Mouse (Mus musculus) CH12.LX (cell line): ENCODE data around the gene Sae1. TPM values are rescaled to one million over a fixed set of nuclear protein-coding genes. Genes with fewer than 3 reads are reported as not detected.

Experiments used
- DNase-seq: peaks from one replicate; pipeline ENCODE4 v3.0.0-alpha.2; 2013; ENCODE audit errors: extremely low read depth
- H3K27ac ChIP-seq: 2 replicates; pipeline ENCODE4 v1.5.1; 2012; ENCODE audit warnings: low read depth, mild to moderate bottlenecking, control low read depth, moderate library complexity; ENCODE audit not compliant: insufficient read depth
- H3K27me3 ChIP-seq: replicated peaks from 2 replicates; pipeline ENCODE3; 2012; ENCODE audit warnings: inconsistent platforms
- H3K36me3 ChIP-seq, 2 experiments: replicated peaks in 1 of 2; 2 replicates each; pipeline versions ENCODE3 to v1.6.1; 2012; ENCODE audit warnings: inconsistent platforms in 1 of 2, low read length in 1 of 2, mild to moderate bottlenecking in 1 of 2, mixed read lengths in 1 of 2, moderate library complexity in 1 of 2; ENCODE audit not compliant: control insufficient read depth in 1 of 2, insufficient read depth in 1 of 2
- H3K4me1 ChIP-seq, 2 experiments: 2 replicates each; pipeline ENCODE4 v1.6.1; 2012; ENCODE audit warnings: inconsistent platforms in 1 of 2, moderate library complexity in 1 of 2; ENCODE audit not compliant: insufficient read depth in 2 of 2, control insufficient read depth in 1 of 2
- H3K4me2 ChIP-seq: 2 replicates; pipeline ENCODE4 v1.6.1; 2012; ENCODE audit warnings: low read depth, mild to moderate bottlenecking, control low read depth; ENCODE audit not compliant: poor library complexity, insufficient read depth, severe bottlenecking
- H3K4me3 ChIP-seq, 3 experiments: fragments of 150-350 bp in 1 of 3; sonication (generic) in 1 of 3; replicated peaks in 1 of 3; 2 replicates each; pipeline versions ENCODE3 to v1.5.1; 2011 to 2012; ENCODE audit warnings: low read depth in 2 of 3, low read length in 2 of 3, mild to moderate bottlenecking in 2 of 3, moderate library complexity in 2 of 3, control low read depth in 1 of 3, improper control_type of control experiment in 1 of 3, inconsistent platforms in 1 of 3, mixed read lengths in 1 of 3; ENCODE audit not compliant: poor library complexity in 1 of 3
- H3K79me2 ChIP-seq: replicated peaks from 2 replicates; pipeline ENCODE4 v1.6.1; 2012; ENCODE audit warnings: mild to moderate bottlenecking, moderate library complexity; ENCODE audit not compliant: control insufficient read depth, poor library complexity, insufficient read depth, severe bottlenecking; ENCODE audit errors: extremely low read depth
- H3K9ac ChIP-seq: 2 replicates; pipeline ENCODE4 v1.6.1; 2012; ENCODE audit warnings: low read depth, mild to moderate bottlenecking, control low read depth, moderate library complexity; ENCODE audit not compliant: insufficient read depth
- H3K9me3 ChIP-seq: replicated peaks from 2 replicates; pipeline ENCODE3; 2012; ENCODE audit warnings: low read length, inconsistent platforms, mixed read lengths
- BHLHE40 ChIP-seq: IDR thresholded peaks from 2 replicates; pipeline ENCODE4 v1.6.1; 2011; ENCODE audit warnings: mild to moderate bottlenecking, low read depth, low read length, improper control_type of control experiment
- CHD1 ChIP-seq: IDR thresholded peaks from 2 replicates; pipeline ENCODE4 v1.6.1; 2012; ENCODE audit warnings: low read depth, low read length, improper control_type of control experiment, inconsistent platforms
- CHD2 ChIP-seq: IDR thresholded peaks from 2 replicates; pipeline ENCODE4 v1.6.1; 2011; ENCODE audit warnings: low read length, improper control_type of control experiment
- ELF1 ChIP-seq: IDR thresholded peaks from 2 replicates; pipeline ENCODE4 v1.6.1; 2014; ENCODE audit warnings: low read depth, mild to moderate bottlenecking, inconsistent platforms, low read length, improper control_type of control experiment
- EP300 ChIP-seq: IDR thresholded peaks from 2 replicates; pipeline ENCODE4 v1.6.1; 2011; ENCODE audit warnings: low read length, improper control_type of control experiment
- ETS1 ChIP-seq: conservative IDR thresholded peaks from 2 replicates; pipeline ENCODE4 v1.6.1; 2012; ENCODE audit warnings: low read depth, mild to moderate bottlenecking, inconsistent platforms, low read length, improper control_type of control experiment, moderate library complexity
- GABPA ChIP-seq: IDR thresholded peaks from 2 replicates; pipeline ENCODE4 v1.6.1; 2012; ENCODE audit warnings: low read depth, low read length, improper control_type of control experiment, inconsistent platforms; ENCODE audit not compliant: insufficient replicate concordance
- HCFC1 ChIP-seq: IDR thresholded peaks from 2 replicates; pipeline ENCODE4 v1.6.1; 2012; ENCODE audit warnings: low read depth, mild to moderate bottlenecking, inconsistent platforms, low read length, improper control_type of control experiment
- IRF4 ChIP-seq: IDR thresholded peaks from 2 replicates; pipeline ENCODE4 v1.6.1; 2014; ENCODE audit warnings: low read depth, mild to moderate bottlenecking, inconsistent platforms, low read length, improper control_type of control experiment
- JUN ChIP-seq: IDR thresholded peaks from 2 replicates; pipeline ENCODE4 v1.6.1; 2011; ENCODE audit warnings: low read depth, mild to moderate bottlenecking, low read length, improper control_type of control experiment, moderate library complexity; ENCODE audit not compliant: insufficient read depth
- JUND ChIP-seq: conservative IDR thresholded peaks from 2 replicates; pipeline ENCODE4 v1.6.1; 2011; ENCODE audit warnings: low read depth, low read length, improper control_type of control experiment
- KAT2A ChIP-seq: IDR thresholded peaks from 2 replicates; pipeline ENCODE4 v1.6.1; 2012; ENCODE audit warnings: low read length, improper control_type of control experiment, inconsistent platforms; ENCODE audit not compliant: insufficient replicate concordance
- MAFK ChIP-seq: IDR thresholded peaks from 2 replicates; pipeline ENCODE4 v1.6.1; 2011; ENCODE audit warnings: low read length, improper control_type of control experiment; ENCODE audit not compliant: insufficient replicate concordance
- MAZ ChIP-seq: IDR thresholded peaks from 2 replicates; pipeline ENCODE4 v1.6.1; 2012; ENCODE audit warnings: low read depth, mild to moderate bottlenecking, inconsistent platforms, low read length, improper control_type of control experiment, moderate library complexity
- MEF2A ChIP-seq: IDR thresholded peaks from 2 replicates; pipeline ENCODE4 v1.6.1; 2014; ENCODE audit warnings: low read depth, mild to moderate bottlenecking, inconsistent platforms, low read length, improper control_type of control experiment, borderline replicate concordance
- NELFE ChIP-seq: IDR thresholded peaks from 2 replicates; pipeline ENCODE4 v1.6.1; 2011; ENCODE audit warnings: low read depth, low read length, improper control_type of control experiment
- NRF1 ChIP-seq: IDR thresholded peaks from 2 replicates; pipeline ENCODE4 v1.6.1; 2014; ENCODE audit warnings: low read depth, mild to moderate bottlenecking, inconsistent platforms, low read length, improper control_type of control experiment, moderate library complexity
- PAX5 ChIP-seq: IDR thresholded peaks from 2 replicates; pipeline ENCODE4 v1.6.1; 2012; ENCODE audit warnings: low read length, inconsistent platforms, mixed read lengths
- POLR2A ChIP-seq: IDR thresholded peaks from 2 replicates; pipeline ENCODE4 v1.6.1; 2011; ENCODE audit warnings: low read depth, mild to moderate bottlenecking, improper control_type of control experiment, low read length
- POLR2AphosphoS2 ChIP-seq: IDR thresholded peaks from 2 replicates; pipeline ENCODE4 v1.6.1; 2011; ENCODE audit warnings: low read depth, low read length, improper control_type of control experiment
- RAD21 ChIP-seq: IDR thresholded peaks from 2 replicates; pipeline ENCODE4 v1.6.1; 2011; ENCODE audit warnings: low read depth, mild to moderate bottlenecking, low read length, improper control_type of control experiment, moderate library complexity
- RCOR1 ChIP-seq: conservative IDR thresholded peaks from 2 replicates; pipeline ENCODE4 v1.6.1; 2012; ENCODE audit warnings: low read depth, mild to moderate bottlenecking, inconsistent platforms, low read length, improper control_type of control experiment
- SIN3A ChIP-seq: IDR thresholded peaks from 2 replicates; pipeline ENCODE4 v1.6.1; 2012; ENCODE audit warnings: low read length, improper control_type of control experiment, inconsistent platforms
- SMC3 ChIP-seq: IDR thresholded peaks from 2 replicates; pipeline ENCODE4 v1.6.1; 2011; ENCODE audit warnings: low read depth, low read length, improper control_type of control experiment
- TCF12 ChIP-seq: IDR thresholded peaks from 2 replicates; pipeline ENCODE4 v1.6.1; 2014; ENCODE audit warnings: low read depth, mild to moderate bottlenecking, inconsistent platforms, low read length, improper control_type of control experiment
- USF2 ChIP-seq: conservative IDR thresholded peaks from 2 replicates; pipeline ENCODE4 v1.6.1; 2011; ENCODE audit warnings: low read depth, low read length, improper control_type of control experiment
- ZC3H11A ChIP-seq: IDR thresholded peaks from 2 replicates; pipeline ENCODE4 v1.6.1; 2012; ENCODE audit warnings: low read depth, mild to moderate bottlenecking, inconsistent platforms, low read length, improper control_type of control experiment
- ZMIZ1 ChIP-seq: IDR thresholded peaks from 2 replicates; pipeline ENCODE4 v1.6.1; 2012; ENCODE audit warnings: low read depth, mild to moderate bottlenecking, inconsistent platforms, low read length, improper control_type of control experiment
- ZNF384 ChIP-seq: IDR thresholded peaks from 2 replicates; pipeline ENCODE4 v1.6.1; 2012; ENCODE audit warnings: low read depth, low read length, improper control_type of control experiment, inconsistent platforms
- dilution Hi-C: fragments of 300-500 bp; cut with MboI; formaldehyde crosslinking; loops from 2 replicates; pipeline ENCODE4 v1.14.3; 2020; ENCODE audit warnings: low sequenced_read_pairs; ENCODE audit not compliant: extremely low pct_unique_long_range_greater_than_20kb, extremely low pct_ligation_motif_present
- in situ Hi-C: fragments of 300-500 bp; cut with MboI; formaldehyde crosslinking; loops from 3 replicates; pipeline ENCODE4 v1.14.3; 2019; ENCODE audit warnings: low sequenced_read_pairs, low pct_ligation_motif_present, low pct_unique_long_range_greater_than_20kb, mixed read lengths
- polyA plus RNA-seq: library from polyadenylated mRNA; unstranded; fragments of >175 nt; gene quantifications from 2 replicates; pipeline ENCODE4 v1.2.1, GENCODE M21; 2012; ENCODE audit warnings: low read depth; ENCODE audit not compliant: insufficient read length
- total RNA-seq, 2 experiments: library from RNA; depleted of rRNA; stranded (reverse); fragments of 300-350 nt in 1 of 2; fragments of >200 nt in 1 of 2; gene quantifications; 2 replicates each; pipeline ENCODE4 v1.2.3; 2012 to 2014

Gene Sae1
- total and polyA plus RNA-seq, 3 experiments: 146 to 271 (median 160) TPM

DNA sequence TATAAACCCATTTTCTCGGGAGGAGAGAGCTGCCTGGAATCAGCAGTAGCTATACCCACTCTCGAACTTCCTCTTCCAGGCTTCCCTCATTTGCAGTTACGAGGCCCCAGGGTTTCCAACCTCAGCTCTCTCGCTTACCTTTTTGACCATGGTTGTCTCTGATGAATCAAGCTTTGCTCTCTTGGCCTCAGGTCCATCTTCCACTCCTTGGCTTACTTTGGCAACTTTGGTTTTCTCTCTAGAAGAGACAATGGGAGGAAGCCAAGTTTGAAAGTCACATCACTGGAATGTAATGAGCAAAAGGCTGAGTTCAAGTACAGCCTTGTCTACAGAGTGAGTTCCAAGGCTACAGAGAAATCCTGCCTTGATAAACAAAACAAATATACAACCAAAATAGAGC lies 20.9 kb downstream of the Sae1 start:
- peaks cover 79 to 96% of the 10 kb centered on the region in 2 experiments for H3K36me3 ChIP-seq
- TF ChIP-seq HCFC1: no peak
- no peak for TF ChIP-seq BHLHE40
- no peak for TF ChIP-seq IRF4
- TF ChIP-seq CHD1: no peak
- TF ChIP-seq MEF2A: no peak
- no peak for TF ChIP-seq CHD2
- no peak for TF ChIP-seq ETS1
- TF ChIP-seq RAD21: no peak
- no peak for TF ChIP-seq NRF1
- no peak for TF ChIP-seq POLR2A
- TF ChIP-seq TCF12: no peak
- no peak for TF ChIP-seq JUND
- TF ChIP-seq GABPA: no peak
- TF ChIP-seq JUN: no peak
- no peak for TF ChIP-seq ZMIZ1
- no peak for TF ChIP-seq EP300
- TF ChIP-seq SIN3A: no peak
- TF ChIP-seq ELF1: no peak
- no peak for TF ChIP-seq USF2
- TF ChIP-seq RCOR1: no peak
- TF ChIP-seq, all 38 proteins: peak for 0
- peaks cover 0 to 42% of the 10 kb centered on the region in 2 experiments; a peak in 2 of 4 replicates for H3K4me1 ChIP-seq
- peaks cover 39% of the 10 kb centered on the region for H3K79me2 ChIP-seq
- dilution Hi-C loops (no loop called here), in situ Hi-C loops (no loop called here)
- no peaks in the 10 kb centered on the region for H3K9me3 ChIP-seq
- peak overlapping the region; percentile 15; the same call in 1 of the 2 replicates for H3K27ac ChIP-seq
- no peak overlapping the region for H3K4me3 ChIP-seq
- no peak for DNase-seq
- H3K4me2 ChIP-seq: no peak overlapping the region
- H3K9ac ChIP-seq: no peak overlapping the region
- H3K27me3 ChIP-seq: no peaks in the 10 kb centered on the region

DNA sequence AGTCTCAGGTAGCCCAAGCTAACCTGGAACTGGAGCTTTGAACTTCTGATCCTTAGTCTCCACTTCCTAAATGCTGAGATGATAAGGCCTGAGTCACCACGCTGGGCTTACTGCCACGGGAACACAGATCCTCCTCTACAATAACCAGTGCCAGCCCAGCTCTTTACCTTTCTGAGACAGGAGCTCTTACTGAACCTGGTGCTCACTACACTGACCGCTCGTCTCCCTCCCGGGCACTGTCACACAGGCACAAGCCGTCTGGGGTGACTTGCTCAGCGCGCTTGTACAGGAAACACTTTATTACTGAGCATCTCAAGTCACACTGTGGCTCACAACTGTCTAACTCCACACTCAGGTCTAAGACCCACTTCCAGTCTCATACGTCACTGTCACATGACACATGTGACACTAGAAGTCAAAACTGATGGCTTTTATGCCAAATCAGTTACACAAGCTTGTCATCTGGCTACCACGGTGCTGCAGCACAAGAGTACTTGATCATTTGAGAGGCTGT lies 21.4 kb downstream of the Sae1 start:
- peaks cover 0 to 42% of the 10 kb centered on the region in 2 experiments; a peak in 2 of 4 replicates for H3K4me1 ChIP-seq
- in situ Hi-C loops: no loop called here
- no peaks in the 10 kb centered on the region for H3K27me3 ChIP-seq
- peaks cover 80 to 99% of the 10 kb centered on the region in 2 experiments for H3K36me3 ChIP-seq
- no peak overlapping the region for H3K9ac ChIP-seq
- peaks cover 41% of the 10 kb centered on the region for H3K79me2 ChIP-seq
- H3K4me3 ChIP-seq: no peak overlapping the region
- H3K9me3 ChIP-seq: no peaks in the 10 kb centered on the region
- H3K4me2 ChIP-seq: no peak overlapping the region
- peak overlapping the region; percentile 15; the same call in 1 of the 2 replicates for H3K27ac ChIP-seq
- TF ChIP-seq MAZ (no peak), MAFK (no peak), ZC3H11A (no peak), NELFE (no peak), RCOR1 (no peak), USF2 (no peak), POLR2AphosphoS2 (no peak), ZNF384 (no peak), PAX5 (no peak), RAD21 (no peak), SMC3 (no peak), JUND (no peak), ELF1 (no peak), KAT2A (no peak)
- dilution Hi-C loops: no loop called here
- DNase-seq: no peak
